Mouse (Mus musculus): ENCODE measurements at regions not wholly inside any gene's neighbourhood (a gene's known extent, or its start where the extent isn't known, plus 50 kb on each side); places are given as distances from the start of the nearest gene placed in this dataset.

DNA sequence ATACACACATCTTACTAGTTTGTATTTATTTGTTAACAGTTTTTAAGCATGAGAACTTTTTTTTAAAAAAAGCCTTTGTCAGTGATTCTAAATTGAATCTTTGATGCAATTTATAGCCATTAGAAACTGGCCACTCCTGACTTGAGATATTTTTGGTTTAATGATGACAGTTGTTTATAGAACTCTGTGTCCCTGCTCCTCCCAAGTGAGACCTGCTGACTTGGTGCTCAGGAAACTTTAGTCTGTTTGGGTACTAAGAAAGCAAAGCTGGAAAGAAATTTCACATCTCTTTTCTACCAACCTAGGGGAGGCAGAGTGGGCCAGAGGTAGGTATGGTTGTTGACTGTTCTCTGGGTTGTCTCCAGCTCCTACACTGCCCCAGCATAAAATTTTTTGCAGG, 214.0 kb upstream of the Nampt start:
- no peak for TF ChIP-seq POLR2A (IDR thresholded peaks at IDR 0.05; ENCODE audit: insufficient read depth, low read depth, low read length)
- TF ChIP-seq CTCF (IDR thresholded peaks at IDR 0.05), result no peak
- TF ChIP-seq EP300 (IDR thresholded peaks at IDR 0.05; ENCODE audit: insufficient read depth, low read depth, low read length), result no peak

Data from heart, adult 2 months (tissue).